Mouse (Mus musculus): ENCODE results near the gene 4930402H24Rik. TPM values are rescaled to one million over a fixed set of nuclear protein-coding genes. Genes with fewer than 3 reads are reported as not detected.

4930402H24Rik gene
- polyA plus RNA-seq, 2 experiments, result 29.1 to 33.8 TPM

GRCm38 (mm10) chr2:130780615-130781303, 125.4 kb downstream of the 4930402H24Rik start:
- no peak for ATAC-seq (ENCODE audit: low FRiP score, low read depth)

GRCm38 (mm10) chr2:130779935-130780334, 126.3 kb downstream of the 4930402H24Rik start:
- H3K27me3 ChIP-seq (ENCODE audit: control insufficient read depth, insufficient read depth, low read length), result no peaks in the 10 kb centered on the region
- DNase-seq (ENCODE audit: low spot score) (no peak), ATAC-seq (ENCODE audit: low FRiP score, low read depth) (no peak)
- H3K4me1 ChIP-seq (ENCODE audit: control insufficient read depth, insufficient read depth, low read length), result no peaks in the 10 kb centered on the region
- no peak overlapping the region for H3K9ac ChIP-seq (ENCODE audit: low read depth, low read length, severe bottlenecking)
- peaks cover 72% of the 10 kb centered on the region for H3K36me3 ChIP-seq (ENCODE audit: control insufficient read depth, insufficient read depth, low read length)
- no peak overlapping the region for H3K27ac ChIP-seq (replicated peaks; ENCODE audit: low read depth, low read length)
- 70% methylated on average over 1 of the region's 1 CpGs for WGBS
- H3K4me2 ChIP-seq (replicated peaks; ENCODE audit: low read depth, low read length, severe bottlenecking), result no peak overlapping the region
- no peaks in the 10 kb centered on the region for H3K9me3 ChIP-seq (ENCODE audit: control insufficient read depth, low read length)
- no peak overlapping the region for H3K4me3 ChIP-seq (replicated peaks; ENCODE audit: low read length)
- TF ChIP-seq POLR2A (IDR thresholded peaks at IDR 0.05; ENCODE audit: borderline replicate concordance, extremely low read depth, insufficient read depth, insufficient read length), result no peak

More at GRCm38 (mm10) chr2:130780615-130781303, 125.4 kb downstream of the 4930402H24Rik start:
- Histone ChIP-seq H3K9ac (ENCODE audit: low read depth, low read length, severe bottlenecking) (no peak overlapping the region), H3K9me3 (ENCODE audit: control insufficient read depth, low read length) (no peaks in the 10 kb centered on the region), H3K4me2 (replicated peaks; ENCODE audit: low read depth, low read length, severe bottlenecking) (no peak overlapping the region), H3K4me3 (replicated peaks; ENCODE audit: low read length) (no peak overlapping the region), H3K4me1 (ENCODE audit: control insufficient read depth, insufficient read depth, low read length) (no peaks in the 10 kb centered on the region), H3K27ac (replicated peaks; ENCODE audit: low read depth, low read length) (no peak overlapping the region), H3K36me3 (ENCODE audit: control insufficient read depth, insufficient read depth, low read length) (peaks cover 72% of the 10 kb centered on the region), H3K27me3 (ENCODE audit: control insufficient read depth, insufficient read depth, low read length) (no peaks in the 10 kb centered on the region)
- TF ChIP-seq POLR2A (IDR thresholded peaks at IDR 0.05; ENCODE audit: borderline replicate concordance, extremely low read depth, insufficient read depth, insufficient read length), result no peak
- no peak for DNase-seq (ENCODE audit: low spot score)
- 47% methylated on average over 2 of the region's 2 CpGs for WGBS

DNA sequence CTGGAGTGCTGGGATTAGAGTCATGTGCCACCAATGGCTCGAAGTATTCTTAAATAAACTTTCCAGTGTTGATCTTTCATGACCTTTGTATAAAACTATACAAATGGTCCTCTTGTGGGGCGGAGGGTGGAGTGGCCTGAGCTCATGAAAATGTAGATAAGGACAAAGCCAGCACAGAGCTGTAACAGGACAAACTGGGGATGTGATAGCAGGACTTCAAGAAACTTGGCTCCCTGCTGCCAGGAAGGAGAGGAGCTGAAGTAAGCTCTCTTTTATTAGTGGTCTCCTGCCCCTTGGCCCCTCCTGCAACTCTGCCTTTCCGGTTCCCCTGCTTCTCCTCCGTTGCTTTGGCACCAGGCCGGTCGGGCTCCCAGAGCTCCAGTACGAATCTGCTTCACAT, 129.6 kb downstream of the 4930402H24Rik start:
- ATAC-seq (ENCODE audit: low FRiP score, low read depth) (no peak), DNase-seq (ENCODE audit: low spot score) (no peak)
- Histone ChIP-seq H3K36me3 (ENCODE audit: control insufficient read depth, insufficient read depth, low read length) (peaks cover 71% of the 10 kb centered on the region), H3K27me3 (ENCODE audit: control insufficient read depth, insufficient read depth, low read length) (no peaks in the 10 kb centered on the region), H3K9me3 (ENCODE audit: control insufficient read depth, low read length) (no peaks in the 10 kb centered on the region), H3K4me1 (ENCODE audit: control insufficient read depth, insufficient read depth, low read length) (no peaks in the 10 kb centered on the region), H3K9ac (ENCODE audit: low read depth, low read length, severe bottlenecking) (no peak overlapping the region), H3K27ac (replicated peaks; ENCODE audit: low read depth, low read length) (no peak overlapping the region), H3K4me3 (replicated peaks; ENCODE audit: low read length) (no peak overlapping the region), H3K4me2 (replicated peaks; ENCODE audit: low read depth, low read length, severe bottlenecking) (no peak overlapping the region)
- TF ChIP-seq POLR2A (IDR thresholded peaks at IDR 0.05; ENCODE audit: borderline replicate concordance, extremely low read depth, insufficient read depth, insufficient read length), result no peak
- whole genome bisulfite sequencing, result 80% methylated on average over 7 of the region's 7 CpGs

DNA sequence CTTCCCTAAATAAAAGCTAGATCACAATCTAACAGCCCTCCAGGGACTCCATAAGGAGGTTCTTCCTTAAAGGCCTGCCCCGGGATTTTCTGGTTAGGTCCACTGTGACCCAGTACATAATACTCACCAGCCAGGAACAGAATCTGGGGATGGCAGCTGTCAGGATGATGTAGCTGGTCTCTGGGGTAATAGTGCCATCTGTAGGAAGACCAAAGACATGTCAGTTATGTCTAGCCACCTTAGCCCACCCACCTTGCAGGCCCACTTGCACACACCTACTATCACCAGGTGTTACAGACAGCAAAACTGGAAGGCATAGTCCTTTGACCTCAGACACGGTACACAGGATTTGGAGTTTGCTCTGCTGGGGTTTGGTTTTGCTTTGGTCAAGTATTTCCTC, 138.7 kb downstream of the 4930402H24Rik start:
- Histone ChIP-seq H3K9ac (ENCODE audit: low read depth, low read length, severe bottlenecking) (no peak overlapping the region), H3K9me3 (ENCODE audit: control insufficient read depth, low read length) (no peaks in the 10 kb centered on the region), H3K27me3 (ENCODE audit: control insufficient read depth, insufficient read depth, low read length) (no peaks in the 10 kb centered on the region), H3K4me1 (ENCODE audit: control insufficient read depth, insufficient read depth, low read length) (no peaks in the 10 kb centered on the region), H3K36me3 (ENCODE audit: control insufficient read depth, insufficient read depth, low read length) (peaks cover 89% of the 10 kb centered on the region), H3K4me3 (replicated peaks; ENCODE audit: low read length) (no peak overlapping the region), H3K4me2 (replicated peaks; ENCODE audit: low read depth, low read length, severe bottlenecking) (no peak overlapping the region), H3K27ac (replicated peaks; ENCODE audit: low read depth, low read length) (no peak overlapping the region)
- no peak for TF ChIP-seq POLR2A (IDR thresholded peaks at IDR 0.05; ENCODE audit: borderline replicate concordance, extremely low read depth, insufficient read depth, insufficient read length)
- no peak for ATAC-seq (ENCODE audit: low FRiP score, low read depth)
- 49% methylated on average over 2 of the region's 2 CpGs for WGBS
- DNase-seq (ENCODE audit: low spot score), result peak; percentile 14

GRCm38 (mm10) chr2:130765396-130765795, 140.8 kb downstream of the 4930402H24Rik start:
- H3K36me3 ChIP-seq (ENCODE audit: control insufficient read depth, insufficient read depth, low read length), result peaks cover 85% of the 10 kb centered on the region
- no peak for TF ChIP-seq POLR2A (IDR thresholded peaks at IDR 0.05; ENCODE audit: borderline replicate concordance, extremely low read depth, insufficient read depth, insufficient read length)
- 85% methylated on average over 3 of the region's 3 CpGs for WGBS

More at GRCm38 (mm10) chr2:130765396-130765795, 140.8 kb downstream of the 4930402H24Rik start:
- no peaks in the 10 kb centered on the region for H3K4me1 ChIP-seq (ENCODE audit: control insufficient read depth, insufficient read depth, low read length)
- H3K9ac ChIP-seq (ENCODE audit: low read depth, low read length, severe bottlenecking), result no peak overlapping the region
- no peak overlapping the region for H3K27ac ChIP-seq (replicated peaks; ENCODE audit: low read depth, low read length)
- ATAC-seq (ENCODE audit: low FRiP score, low read depth), result no peak
- no peak overlapping the region for H3K4me2 ChIP-seq (replicated peaks; ENCODE audit: low read depth, low read length, severe bottlenecking)
- no peak overlapping the region for H3K4me3 ChIP-seq (replicated peaks; ENCODE audit: low read length)
- H3K27me3 ChIP-seq (ENCODE audit: control insufficient read depth, insufficient read depth, low read length), result no peaks in the 10 kb centered on the region
- H3K9me3 ChIP-seq (ENCODE audit: control insufficient read depth, low read length), result no peaks in the 10 kb centered on the region
- DNase-seq (ENCODE audit: low spot score), result no peak

Measured in limb, embryonic 14.5 days (tissue).